Mouse (Mus musculus) small intestine, adult 2 months (tissue): ENCODE data around the gene Lbh.

Experiments
- CTCF ChIP-seq: fragments of 200-500 bp; IDR thresholded peaks from 2 replicates; pipeline ENCODE4 v1.5.1; 2012; ENCODE audit warnings: low read depth, mild to moderate bottlenecking, control low read depth, inconsistent platforms, low read length, moderate library complexity, mixed read lengths; ENCODE audit not compliant: insufficient replicate concordance, insufficient read length; ENCODE audit errors: extremely low read depth
- POLR2A ChIP-seq: fragments of 200-500 bp; IDR thresholded peaks from 2 replicates; pipeline ENCODE4 v1.6.1; 2012; ENCODE audit warnings: low read depth, mild to moderate bottlenecking, control low read depth, inconsistent platforms, low read length, moderate library complexity

DNA sequence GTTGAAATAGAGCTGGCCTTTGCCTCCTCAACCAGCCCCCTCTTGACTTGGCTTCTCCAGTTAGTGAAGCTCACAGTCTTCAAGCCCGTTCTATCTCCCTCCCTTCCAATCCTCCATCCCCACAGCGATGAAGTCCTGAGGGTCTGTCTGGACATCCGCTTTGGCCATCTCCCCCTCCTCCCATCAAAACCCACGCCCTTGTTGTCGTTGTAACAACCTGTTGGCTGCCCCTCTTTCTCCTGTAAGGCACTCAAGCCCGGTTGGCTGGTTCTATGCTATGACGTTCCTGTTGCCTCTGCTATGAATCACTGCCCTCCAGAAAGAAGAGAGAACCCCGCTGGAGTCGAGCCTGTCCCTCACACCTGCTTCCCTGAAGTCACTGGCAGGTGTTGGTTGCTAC is 10.9 kb upstream of the Lbh start:
- TF ChIP-seq CTCF: no peak
- no peak for TF ChIP-seq POLR2A
